Mouse (Mus musculus): ENCODE data around the gene R3hcc1l.

R3hcc1l gene

DNA sequence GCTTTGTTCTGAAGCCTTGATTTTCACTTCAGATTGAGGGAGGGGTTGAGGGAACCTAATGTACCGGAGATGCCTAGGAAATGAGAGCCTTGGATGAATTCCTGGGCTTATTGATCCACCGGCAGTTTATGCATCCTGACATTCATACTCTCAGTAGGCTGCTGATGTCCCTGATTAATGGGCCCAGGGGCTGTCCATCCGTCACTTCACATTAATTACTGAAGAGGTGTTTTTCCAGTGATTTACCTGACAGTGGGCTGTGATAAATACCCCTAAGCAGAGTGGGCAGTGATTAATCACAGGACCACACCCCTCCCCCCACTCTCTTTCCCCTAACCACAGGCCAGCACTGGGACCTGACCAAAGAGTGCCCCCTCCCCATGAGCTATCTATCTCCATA is 22.1 kb downstream of the R3hcc1l start:
- no peak for DNase-seq (ENCODE audit: low spot score in 2 of 2)

DNA sequence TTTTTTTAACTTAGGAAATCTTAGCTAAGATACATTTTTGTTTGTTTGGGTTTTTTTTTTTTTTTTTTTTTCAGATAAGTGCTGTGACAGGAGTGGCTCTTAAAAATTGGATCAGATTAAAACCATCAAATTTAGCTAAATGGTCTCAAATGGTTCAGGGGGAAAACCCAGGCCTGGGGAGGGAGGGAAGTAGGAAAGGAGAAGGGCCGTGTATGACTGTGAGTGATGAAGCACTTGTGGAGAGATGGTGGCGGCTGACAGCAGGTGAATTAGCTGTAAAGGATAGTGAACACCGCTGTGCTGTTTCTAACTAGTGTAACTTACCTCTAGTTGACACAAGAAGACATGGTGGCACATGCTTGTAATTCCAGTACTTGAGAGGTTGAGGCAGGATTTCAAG is 40.1 kb downstream of the R3hcc1l start:
- DNase-seq (ENCODE audit: low spot score in 2 of 2): no peak

DNA sequence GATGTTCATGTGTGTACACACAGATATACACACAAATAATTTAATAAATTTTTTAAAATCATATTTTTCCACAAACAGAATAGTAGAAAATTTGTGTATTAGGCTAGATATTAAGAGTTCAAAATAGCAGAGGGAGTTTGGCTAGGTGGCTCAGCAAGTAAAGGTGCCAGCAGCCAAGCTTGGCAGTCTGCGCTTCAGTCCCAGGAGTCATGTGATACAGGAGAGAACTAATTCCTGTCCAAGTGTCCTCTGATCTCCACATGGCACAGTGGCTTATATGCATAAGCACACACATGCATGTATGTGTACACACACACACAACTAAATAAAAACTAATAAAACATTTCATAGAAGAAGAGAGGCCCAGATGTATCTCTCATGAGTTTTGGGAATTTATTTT is 43.4 kb downstream of the R3hcc1l start:
- DNase-seq (ENCODE audit: low spot score in 2 of 2): no peak

DNA sequence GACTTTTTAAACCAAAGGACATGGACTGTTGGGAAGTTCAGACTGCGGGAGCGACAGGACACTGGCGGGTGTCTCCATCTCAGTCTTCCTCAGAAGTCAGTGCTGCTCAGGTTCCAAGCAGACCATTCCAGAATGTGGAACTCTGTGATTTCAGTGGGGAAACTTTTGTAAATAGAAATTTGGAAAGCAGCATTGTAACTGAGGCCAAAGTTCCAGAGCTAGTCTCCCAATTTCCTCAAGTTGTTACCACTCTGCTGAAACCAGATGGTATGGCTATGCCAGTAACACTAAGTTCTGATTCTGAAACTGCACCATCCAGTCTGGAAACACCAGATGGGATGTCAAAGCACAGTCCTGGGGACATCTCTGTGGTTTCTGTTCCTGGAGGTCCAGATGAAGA is 44.4 kb downstream of the R3hcc1l start:
- no peak for DNase-seq (ENCODE audit: low spot score in 2 of 2)

DNA sequence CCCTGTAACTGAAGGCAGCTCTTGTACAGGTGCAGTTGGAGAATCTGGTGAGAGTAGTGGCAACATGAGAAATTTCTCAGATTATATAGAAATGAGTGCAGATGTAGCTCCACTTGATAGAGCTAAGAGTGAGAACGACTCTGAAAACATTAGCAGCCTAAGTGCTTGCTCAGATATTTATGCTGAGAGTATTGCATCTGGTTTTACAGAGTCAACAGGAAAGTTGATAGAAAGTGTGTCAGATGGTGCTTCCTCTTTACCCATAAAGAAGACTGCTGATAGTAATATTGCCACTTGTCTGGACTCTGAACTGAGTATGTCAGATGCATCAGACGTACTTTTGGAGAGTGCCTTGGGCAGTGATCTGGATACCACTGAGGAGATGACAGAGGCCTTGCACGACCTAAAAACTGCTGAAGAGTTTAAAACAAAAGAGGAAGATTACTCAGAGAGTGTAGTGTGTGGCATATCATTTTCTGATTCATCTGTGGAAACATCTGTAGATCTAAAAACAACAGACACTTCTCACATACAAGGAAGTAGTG is 45.2 kb downstream of the R3hcc1l start:
- no peak for DNase-seq (ENCODE audit: low spot score in 2 of 2)

DNA sequence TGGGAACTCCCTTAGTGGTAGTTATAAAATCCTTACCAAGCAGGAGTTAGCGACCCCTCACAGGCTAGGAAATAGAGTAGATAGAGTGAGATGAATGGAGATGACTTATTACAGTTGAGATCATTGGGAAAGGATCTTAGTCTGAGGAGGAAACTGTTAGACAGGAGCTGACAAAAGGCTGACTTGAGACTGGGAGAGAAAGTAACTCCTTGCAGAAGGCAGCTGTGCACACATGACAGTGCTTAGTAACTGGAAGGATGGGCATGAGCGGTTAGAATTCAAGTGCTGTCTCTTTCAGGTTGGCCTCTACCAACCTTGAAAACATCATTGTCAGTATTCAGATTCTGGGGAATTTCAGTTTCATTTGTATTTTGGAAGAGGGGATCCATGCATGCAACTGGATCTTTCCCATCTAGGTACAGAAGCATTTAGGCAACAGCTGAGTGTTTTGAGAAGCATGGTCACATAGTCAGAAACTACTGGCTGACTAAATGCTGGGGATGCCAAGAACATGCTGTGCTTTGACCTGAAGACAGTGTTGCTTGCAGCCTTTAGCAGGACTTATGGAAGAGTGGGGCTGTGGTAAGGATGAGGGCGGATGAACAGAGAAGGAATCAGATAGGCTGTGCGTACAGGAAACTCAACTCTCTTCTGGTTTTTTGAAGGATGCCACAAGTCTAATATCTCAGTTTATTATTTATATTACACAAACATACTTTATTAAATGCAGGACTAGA is 47.9 kb downstream of the R3hcc1l start:
- no peak for DNase-seq (ENCODE audit: low spot score in 2 of 2)

DNA sequence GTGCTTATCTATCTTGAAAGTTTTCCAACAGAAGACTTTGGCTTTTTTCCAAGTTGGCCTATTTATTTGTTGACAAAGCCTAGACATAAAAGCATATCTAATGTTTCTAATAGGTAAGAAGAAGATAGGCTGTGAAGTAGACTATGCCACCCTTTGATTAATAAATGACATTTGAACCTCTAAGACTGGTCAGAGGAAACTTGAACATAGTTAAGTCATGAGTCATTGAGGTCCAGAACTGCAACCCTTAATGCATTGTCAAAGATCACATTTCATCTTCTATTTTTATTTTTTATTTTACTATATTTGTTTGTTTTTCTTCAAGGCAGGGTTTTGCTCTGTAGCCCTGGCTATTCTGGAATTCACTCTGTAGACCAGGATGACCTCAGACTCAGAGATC is 48.5 kb downstream of the R3hcc1l start:
- DNase-seq (ENCODE audit: low spot score in 2 of 2): no peak

DNA sequence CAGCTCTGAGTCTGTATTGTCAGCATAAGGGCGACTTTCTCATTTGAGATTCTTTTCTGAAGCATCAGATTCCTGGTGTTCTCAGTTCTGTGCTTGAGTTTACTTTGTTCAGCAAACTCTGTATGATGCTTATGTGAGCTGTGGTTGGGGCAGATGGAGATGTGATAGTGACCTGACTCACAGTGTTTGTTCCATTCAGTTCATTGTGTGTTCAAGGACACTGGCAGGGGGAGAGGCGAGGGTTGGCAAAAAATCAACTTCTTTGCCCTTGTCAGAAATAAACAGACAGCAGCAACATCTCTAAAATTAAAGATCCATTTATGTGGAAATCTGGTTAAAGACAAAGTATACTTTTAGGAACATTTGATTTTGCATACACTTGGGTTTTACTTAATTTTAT is 50.5 kb downstream of the R3hcc1l start:
- DNase-seq (ENCODE audit: low spot score in 2 of 2): no peak

DNA sequence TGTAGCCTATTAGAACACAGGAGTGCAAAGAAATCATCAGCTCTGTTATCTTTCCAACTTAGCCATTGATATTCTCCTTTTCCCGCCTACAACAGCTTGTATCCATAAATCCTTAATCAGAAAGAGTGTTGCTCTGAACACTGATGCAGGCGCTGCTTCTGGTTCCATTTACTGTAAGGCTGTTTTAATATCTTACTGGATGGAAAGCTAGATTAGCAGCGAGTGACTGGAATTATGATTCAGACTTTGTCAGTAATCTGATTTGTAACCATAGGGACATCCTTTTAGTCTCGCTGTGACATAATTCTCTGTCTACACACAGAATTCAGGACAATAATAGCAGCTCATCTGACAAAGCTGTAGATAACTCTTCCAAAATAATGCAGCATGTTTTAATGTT is 52.7 kb downstream of the R3hcc1l start:
- no peak for DNase-seq (ENCODE audit: low spot score in 2 of 2)

DNA sequence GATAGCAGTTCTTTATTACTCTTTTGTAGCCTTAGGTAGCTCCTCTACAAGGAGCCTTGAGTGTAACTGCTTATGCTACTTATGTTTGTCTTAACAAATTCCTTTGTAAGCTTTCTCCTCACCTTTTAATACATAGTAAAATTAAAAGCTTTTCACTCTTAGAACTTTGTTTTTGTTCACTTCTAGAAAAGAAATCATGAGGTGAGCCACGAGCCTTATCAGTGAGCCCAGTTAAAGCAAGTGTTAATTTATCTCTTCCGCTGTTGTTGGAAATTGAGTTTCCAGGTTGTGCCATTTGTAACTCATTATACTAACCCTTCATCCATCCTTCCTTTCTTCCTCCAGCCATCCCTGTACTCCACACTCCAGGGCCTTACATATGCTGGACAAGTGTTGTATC is 56.8 kb downstream of the R3hcc1l start:
- no peak for DNase-seq (ENCODE audit: low spot score in 2 of 2)

DNA sequence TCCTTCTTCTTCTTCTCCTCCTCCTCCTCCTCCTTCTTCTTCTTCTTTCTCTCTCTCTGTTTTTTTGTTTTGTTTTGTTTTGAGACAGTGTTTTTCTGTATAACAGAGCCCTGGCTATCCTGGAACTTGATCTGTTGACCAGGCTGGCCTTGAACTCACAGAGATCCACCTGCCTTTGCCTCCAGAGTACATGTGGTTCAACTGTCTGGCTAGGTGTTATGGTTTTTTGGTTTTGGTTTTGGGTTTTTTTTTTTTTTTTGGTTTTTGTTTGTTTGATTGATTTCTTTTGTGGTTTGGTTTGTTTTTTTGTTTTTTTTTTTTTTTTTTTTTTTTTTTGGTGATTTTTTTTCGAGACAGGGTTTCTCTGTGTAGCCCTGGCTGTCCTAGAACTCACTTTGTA is 58.3 kb downstream of the R3hcc1l start:
- no peak for DNase-seq (ENCODE audit: low spot score in 2 of 2)

DNA sequence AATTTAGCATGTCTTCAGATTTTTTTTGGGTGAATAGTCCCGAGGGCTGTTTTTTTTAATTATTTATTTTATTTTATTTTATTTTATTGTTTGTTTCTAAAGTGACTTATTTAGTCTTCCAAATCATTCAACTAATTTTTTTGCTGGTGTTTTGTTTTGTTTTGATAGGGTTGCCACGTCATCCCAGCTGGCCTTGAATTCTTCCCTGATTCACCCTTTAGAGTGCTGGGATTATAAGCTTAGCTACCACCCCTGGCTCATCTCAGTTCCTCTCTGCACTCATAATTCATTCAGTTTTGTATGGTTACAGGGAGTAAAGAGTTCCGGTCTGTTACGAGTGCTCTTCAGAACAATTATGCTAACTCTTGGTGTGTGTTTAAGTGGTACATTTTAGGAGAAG is 60.1 kb downstream of the R3hcc1l start:
- DNase-seq (ENCODE audit: low spot score in 2 of 2): no peak

DNA sequence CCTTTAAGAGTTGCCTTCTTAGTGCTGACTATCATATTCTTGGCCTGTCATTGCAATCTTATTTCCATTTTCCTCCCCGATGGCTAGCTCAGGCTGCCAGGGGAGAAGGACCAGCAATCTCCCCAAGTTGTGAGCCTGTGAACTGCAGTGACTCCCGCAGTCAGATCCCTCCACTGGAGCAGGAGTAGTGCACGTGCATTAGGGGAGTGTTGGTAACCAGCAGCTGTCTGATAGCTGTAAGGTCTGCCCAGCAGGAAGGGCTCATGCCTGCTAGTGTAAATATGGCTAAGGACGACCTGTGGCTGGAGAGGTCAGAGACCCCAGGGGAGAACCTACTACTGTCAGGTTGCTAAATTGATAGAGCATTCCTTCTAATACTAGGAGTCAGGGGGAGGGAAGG is 62.1 kb downstream of the R3hcc1l start:
- no peak for DNase-seq (ENCODE audit: low spot score in 2 of 2)

DNA sequence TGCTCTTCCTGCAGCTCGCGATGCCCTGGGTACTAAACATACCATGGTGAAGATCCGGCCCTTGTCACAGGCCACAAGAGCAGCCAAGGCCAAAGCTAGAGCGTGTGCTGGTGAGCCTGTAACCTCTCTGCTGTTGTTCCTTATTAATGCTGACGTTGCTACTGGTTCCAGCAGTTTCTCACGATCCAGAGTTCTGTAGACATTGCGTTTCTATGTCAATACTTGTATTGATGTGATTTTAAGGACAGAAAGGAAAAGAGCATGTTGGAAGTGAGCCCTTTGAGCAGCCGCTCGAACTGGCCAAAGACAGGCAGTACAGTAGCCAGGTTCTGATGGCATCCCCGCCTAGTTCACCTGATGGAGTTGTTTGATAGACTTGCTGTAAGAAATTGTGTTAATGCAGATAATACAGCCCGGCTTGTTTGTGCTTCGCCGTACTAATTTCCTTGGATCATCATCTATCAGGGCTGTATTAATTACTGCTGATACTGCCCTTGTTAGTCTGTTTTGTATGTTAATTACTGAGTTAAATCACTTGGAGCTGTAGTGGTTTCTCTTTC is 64.3 kb downstream of the R3hcc1l start:
- no peak for DNase-seq (ENCODE audit: low spot score in 2 of 2)

DNA sequence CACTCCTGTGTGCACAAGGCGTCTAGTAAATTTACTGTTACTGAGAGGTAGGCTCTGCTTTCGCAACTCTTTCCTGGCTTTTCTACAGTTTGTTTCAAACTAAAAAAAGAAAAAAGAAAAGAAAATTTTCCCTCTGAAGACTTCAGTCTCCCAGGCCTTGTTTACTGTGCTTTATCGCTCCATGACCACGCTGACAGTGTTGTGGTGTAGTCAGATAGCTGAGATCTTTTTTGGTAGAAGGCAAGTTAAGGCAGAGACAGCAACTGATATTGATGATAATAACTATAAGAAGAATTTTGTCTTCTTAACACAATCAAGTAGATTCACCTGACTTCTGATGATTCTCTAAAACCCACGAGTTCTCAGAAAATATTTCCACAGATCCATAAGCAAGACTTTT is 65.1 kb downstream of the R3hcc1l start:
- DNase-seq (ENCODE audit: low spot score in 2 of 2): no peak

DNA sequence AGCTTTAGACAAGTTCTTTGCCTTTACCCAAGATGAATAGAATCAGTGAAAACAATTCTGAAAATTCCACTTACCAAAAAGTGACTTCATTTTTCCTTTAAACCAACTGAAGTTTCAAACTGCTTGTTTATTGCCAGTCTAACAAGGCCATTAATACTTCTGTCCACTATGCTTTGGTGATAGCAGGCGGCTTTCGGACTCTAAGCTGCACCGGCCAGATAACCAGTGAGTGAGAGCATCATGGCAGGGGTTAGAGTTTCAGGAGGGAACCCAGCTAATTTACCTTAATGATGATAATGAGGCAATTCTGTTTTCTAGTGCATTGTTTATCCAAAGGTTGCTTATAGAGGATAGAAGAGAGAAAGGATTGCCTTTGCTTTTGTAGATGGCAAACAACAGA is 65.6 kb downstream of the R3hcc1l start:
- no peak for DNase-seq (ENCODE audit: low spot score in 2 of 2)

DNA sequence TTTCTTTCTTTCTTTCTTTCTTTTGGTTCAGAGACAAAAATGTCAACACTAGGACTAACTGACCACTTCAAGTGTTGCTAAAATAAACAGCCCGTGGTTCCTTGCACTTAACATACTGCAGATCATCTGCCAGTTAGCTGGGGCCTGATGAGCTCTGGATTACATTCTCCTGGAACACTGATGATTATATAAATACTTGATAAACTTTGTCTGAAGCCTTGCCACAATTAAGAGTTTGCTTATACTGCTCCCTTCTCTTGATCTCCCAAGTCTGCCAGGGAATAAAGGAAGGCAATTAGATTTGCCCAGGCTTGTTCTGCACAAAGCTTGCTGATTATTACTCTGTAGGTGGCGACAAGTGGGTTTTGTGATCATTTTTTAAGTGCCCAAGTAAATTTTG is 69.1 kb downstream of the R3hcc1l start:
- no peak for DNase-seq (ENCODE audit: low spot score in 2 of 2)

DNA sequence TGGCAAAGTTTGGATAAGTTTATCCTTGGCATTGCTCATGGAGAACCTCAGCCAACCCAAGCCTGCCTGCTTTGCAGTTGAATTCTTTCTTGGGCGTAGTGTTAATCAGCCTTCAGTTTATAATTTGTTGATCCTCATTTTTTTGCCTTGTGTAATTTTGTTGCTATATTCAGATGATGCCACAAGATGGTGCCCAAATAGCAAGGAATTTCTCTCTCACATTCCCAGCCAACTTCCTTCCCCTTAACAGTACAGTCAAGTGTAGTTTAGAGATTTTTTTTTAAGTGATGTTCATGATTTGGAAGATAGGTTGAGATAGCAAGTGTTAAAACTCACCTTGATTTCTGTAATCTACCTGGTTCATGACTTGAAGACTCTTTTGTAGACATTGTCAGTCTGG is 70.7 kb downstream of the R3hcc1l start:
- no peak for DNase-seq (ENCODE audit: low spot score in 2 of 2)

DNA sequence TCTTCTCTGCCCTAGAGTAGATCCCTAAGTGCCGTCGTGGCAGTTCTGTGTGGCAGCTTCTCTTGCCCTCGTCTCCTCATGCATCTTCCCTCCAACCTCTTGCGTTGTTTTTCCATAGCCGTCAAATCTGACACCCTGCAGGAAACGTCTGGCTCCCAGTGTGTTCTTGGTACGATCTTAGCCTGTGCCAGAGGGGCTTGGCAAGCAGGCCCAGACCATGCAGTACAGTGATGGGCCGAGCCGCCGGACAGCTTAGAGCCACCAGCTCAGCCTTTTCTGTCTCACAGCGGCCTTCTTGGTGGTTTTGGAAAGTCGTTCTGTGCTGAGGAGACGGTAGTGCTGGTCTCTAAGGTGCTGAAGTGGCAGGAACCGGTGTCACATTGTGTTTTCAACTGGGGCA is 73.0 kb downstream of the R3hcc1l start:
- DNase-seq (ENCODE audit: low spot score in 2 of 2): no peak

DNA sequence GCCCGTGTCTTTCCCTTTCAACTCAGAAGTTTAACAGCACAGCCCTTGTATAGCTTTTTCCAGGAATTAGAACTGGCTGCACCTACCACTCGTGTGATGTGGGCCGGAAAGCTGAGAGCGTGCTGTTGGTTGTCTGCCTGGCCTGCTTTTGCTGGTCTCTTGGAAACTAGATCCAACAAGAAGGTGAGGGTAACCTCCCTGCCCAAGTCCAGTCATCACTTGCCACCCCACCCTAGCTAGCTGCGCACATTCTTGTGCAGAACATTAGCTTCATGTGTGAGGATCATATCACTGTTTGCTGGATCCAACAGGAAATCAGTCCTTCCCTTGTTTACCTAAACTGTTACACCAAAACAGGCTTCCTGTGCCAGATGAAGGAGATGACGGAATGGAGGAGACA is 74.9 kb downstream of the R3hcc1l start:
- no peak for DNase-seq (ENCODE audit: low spot score in 2 of 2)

DNA sequence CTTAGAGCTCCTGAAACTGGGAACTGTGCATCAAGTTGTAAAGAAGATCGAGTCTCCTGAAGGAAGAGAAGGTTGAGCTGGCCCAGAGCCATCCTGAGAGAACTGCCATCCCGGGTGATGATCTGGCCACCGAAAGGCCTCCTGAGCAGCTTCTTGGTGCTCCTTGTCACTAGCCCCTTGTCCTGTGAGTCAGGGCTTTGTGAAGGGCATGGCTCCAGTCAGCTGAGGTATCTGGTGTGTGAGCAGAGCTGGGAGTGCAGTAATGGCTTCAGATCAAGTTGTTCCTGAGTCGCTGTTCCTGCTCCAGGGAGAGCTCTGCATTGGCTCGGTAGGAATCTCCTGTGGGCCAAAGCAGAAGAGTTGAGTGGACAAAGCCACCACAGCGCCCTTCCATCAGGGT is 76.5 kb downstream of the R3hcc1l start:
- DNase-seq (ENCODE audit: low spot score in 2 of 2): peak in 1 of 2 experiments; percentile 34

DNA sequence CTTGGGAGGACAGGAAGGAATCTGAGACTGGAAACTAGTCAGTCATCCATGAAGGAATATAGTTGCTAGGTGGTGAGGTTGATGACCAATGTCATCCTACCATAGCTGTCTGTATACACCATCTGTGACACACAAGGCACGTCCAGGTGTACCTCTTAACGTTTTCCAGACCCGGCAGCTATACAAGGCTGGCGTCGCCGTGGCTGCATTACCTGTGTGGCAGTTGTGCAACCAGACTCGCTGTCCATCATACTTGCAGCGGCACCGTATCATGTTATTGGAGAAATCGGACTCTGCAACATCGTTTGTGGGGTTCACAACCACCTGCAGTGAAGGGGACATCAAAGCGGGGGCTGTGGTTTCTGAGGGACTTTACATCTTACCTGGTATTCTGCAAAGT is 78.7 kb downstream of the R3hcc1l start:
- DNase-seq (ENCODE audit: low spot score in 2 of 2): peak in 1 of 2 experiments; percentile 55

DNA sequence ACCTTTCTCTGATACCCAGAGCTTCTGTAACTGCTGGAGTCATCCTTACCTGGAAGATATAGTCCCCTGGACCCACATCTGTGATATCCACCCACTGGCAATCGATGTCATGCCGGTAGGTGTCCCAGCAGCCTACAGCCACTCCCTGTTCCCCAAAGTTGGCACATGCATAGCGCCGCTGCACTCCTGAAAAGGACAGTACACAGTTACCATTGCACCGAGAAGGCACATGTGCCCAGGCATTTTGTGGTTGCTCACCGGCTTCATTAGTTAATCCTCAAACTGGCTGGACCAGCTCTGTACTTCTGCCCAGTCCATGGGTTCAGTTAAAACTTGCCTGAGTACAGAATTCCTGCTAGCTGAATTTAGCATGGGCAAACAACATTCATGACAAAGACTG is 79.3 kb downstream of the R3hcc1l start:
- peak in 1 of 2 experiments; percentile 39 for DNase-seq (ENCODE audit: low spot score in 2 of 2)

DNA sequence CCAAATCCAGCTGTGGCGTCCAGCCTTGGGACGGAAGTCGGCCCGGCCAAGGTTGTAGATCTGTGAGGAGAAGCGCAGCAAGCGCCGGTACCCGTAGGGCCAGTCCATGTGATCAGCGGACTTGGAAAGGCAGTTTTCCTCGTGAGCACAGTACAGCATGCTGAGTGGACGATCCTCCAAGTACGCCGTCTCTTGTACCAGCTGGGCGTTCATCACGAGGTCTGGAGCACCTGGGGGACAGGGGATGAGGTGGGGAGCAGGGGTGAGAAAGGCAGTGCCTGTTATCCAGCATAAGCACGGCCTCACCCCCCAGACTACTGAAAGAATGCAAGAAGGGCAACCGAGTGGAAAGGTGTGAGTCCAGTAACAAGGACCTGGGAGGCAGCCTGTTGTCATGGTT is 81.3 kb downstream of the R3hcc1l start:
- no peak for DNase-seq (ENCODE audit: low spot score in 2 of 2)

Measured in urinary bladder, postnatal 4 days (tissue).